Comparison of ENCODE assay signal across 13 mouse cellular contexts in the genomic region with DNA sequence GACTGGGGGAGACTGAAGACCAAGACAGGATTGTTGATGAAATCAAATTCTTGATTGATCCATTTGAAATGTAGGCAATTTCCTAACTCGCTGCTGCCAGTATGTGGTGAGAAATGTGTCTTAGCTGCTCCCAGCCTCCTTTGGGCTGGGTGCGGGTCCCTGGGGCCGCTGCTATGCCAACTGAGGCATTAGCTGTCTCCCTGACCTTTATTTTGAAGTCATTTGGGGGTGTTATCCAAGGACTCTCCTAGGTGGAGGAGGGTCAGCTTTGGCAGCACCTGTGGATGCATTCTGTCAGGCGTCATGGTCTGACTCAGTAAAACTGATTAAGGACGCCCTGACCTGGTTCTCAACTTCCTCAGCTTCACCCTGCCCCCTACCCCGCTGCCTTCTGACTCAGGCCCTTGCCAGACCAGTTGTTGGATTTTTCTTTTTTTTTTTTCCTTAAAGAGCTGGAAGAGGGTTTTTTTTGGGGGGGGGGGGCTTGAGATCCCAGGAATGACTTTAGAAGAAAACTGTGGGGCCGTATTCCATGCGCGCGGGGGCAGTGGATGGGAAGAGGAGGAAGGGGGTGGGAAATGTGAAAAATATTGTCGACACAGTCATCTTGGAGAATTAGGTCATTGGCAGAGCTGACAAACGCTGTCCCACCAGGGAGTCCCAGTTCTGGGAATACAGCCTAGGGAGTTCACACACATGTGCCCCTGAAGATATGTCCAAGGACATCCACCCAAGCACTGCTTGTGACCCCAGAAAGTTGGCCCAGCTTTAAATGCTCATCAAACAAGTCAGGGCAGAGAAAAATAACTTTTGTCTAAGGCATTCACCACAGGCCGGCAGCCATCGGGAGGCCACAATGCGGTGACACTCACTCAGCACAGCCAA. TPM values are rescaled to one million over a fixed set of nuclear protein-coding genes. Genes with fewer than 3 reads are reported as not detected.
DNase-seq lines count a peak whose midpoint lies in the region; ATAC-seq and TF ChIP-seq lines count a peak whose summit lies in the region.
"Had no signal": no experiment of that assay in that cellular context is flagged by ENCODE, and none has a peak within 500 bp of the region (broad histone marks: within the 10 kb centered on the region; RNA-seq: fewer than 3 reads in every experiment).

No protein-coding gene starts in this region.

- H3K36me3 ChIP-seq in C2C12 (ENCODE audit: control insufficient read depth, insufficient read depth) = no peaks in the 10 kb centered on the region
- H3K36me3 ChIP-seq in hindbrain, embryonic 11.5 days (ENCODE audit: control insufficient read depth, insufficient read depth, low read length) = no peaks in the 10 kb centered on the region
- H3K36me3 ChIP-seq: embryonic facial prominence, embryonic 15.5 days had no signal

- DNase-seq in gastrocnemius, adult 2 months = peak; percentile 74
- DNase-seq in gastrocnemius, postnatal 10 days = no peak
- DNase-seq in cerebellum, adult 2 months = peak; percentile 78 to 87
- DNase-seq in heart, postnatal 4 days = peak; percentile 49
- no peak for DNase-seq in thymus, postnatal 0 days (ENCODE audit: low spot score)
- no peak for DNase-seq in frontal cortex, postnatal 14 days (ENCODE audit: low spot score in 2 of 2)
- no peak for DNase-seq in hindbrain, embryonic 11.5 days (ENCODE audit: low spot score)
- DNase-seq: thymus, postnatal 14 days had no signal

- no peaks in the 10 kb centered on the region for H3K27me3 ChIP-seq in C2C12 (ENCODE audit: control insufficient read depth, insufficient read depth, insufficient read length)
- no peaks in the 10 kb centered on the region for H3K27me3 ChIP-seq in cerebellum, adult 2 months (ENCODE audit: control insufficient read depth, insufficient read depth, low read length)
- H3K27me3 ChIP-seq in hindbrain, embryonic 11.5 days (ENCODE audit: control insufficient read depth, insufficient read depth, low read length) = no peaks in the 10 kb centered on the region
- H3K27me3 ChIP-seq: embryonic facial prominence, embryonic 15.5 days had no signal

- no peaks in the 10 kb centered on the region for H3K79me3 ChIP-seq in C2C12 (ENCODE audit: low read depth)

- peaks cover 13% of the 10 kb centered on the region for H3K4me1 ChIP-seq in cerebellum, adult 2 months (ENCODE audit: control insufficient read depth, insufficient read depth, low read length)
- H3K4me1 ChIP-seq in hindbrain, embryonic 11.5 days (replicated peaks; ENCODE audit: control insufficient read depth, insufficient read depth, low read length) = no peaks in the 10 kb centered on the region

- no peak overlapping the region for H3K4me3 ChIP-seq in gastrocnemius, adult 2 months
- no peak overlapping the region for H3K4me3 ChIP-seq in C2C12 (ENCODE audit: insufficient read depth, poor library complexity, severe bottlenecking)
- no peak overlapping the region for H3K4me3 ChIP-seq in cerebellum, adult 2 months (replicated peaks; ENCODE audit: insufficient read depth, low read depth, low read length)
- no peak overlapping the region for H3K4me3 ChIP-seq in hindbrain, embryonic 11.5 days (ENCODE audit: low read depth, low read length)
- H3K4me3 ChIP-seq: embryonic facial prominence, embryonic 15.5 days had no signal

- no peaks in the 10 kb centered on the region for H3K9me3 ChIP-seq in hindbrain, embryonic 11.5 days (ENCODE audit: control insufficient read depth, low read length)
- H3K9me3 ChIP-seq: embryonic facial prominence, embryonic 15.5 days had no signal

- H3K9ac ChIP-seq in hindbrain, embryonic 11.5 days (ENCODE audit: low read depth, low read length) = no peak overlapping the region
- H3K9ac ChIP-seq: embryonic facial prominence, embryonic 15.5 days; liver, embryonic 14.5 days had no signal

- intact Hi-C loops in gastrocnemius, adult 2 months (cut with DNase I) = no loop called here

- no peak overlapping the region for H3ac ChIP-seq in C2C12 (ENCODE audit: control insufficient read depth, insufficient read length, low read depth)

- no peak for TF ChIP-seq CTCF in gastrocnemius, adult 2 months (IDR thresholded peaks at IDR 0.05)
- TF ChIP-seq CTCF in C2C12 (IDR thresholded peaks at IDR 0.05; ENCODE audit: control insufficient read depth, insufficient read depth, insufficient read length) = no peak
- no peak for TF ChIP-seq CTCF in cerebellum, adult 2 months (IDR thresholded peaks at IDR 0.05; ENCODE audit: borderline replicate concordance, insufficient read depth, low read depth, low read length)

- H3K79me2 ChIP-seq in C2C12 (ENCODE audit: control insufficient read depth, insufficient read depth) = no peaks in the 10 kb centered on the region

- H3K4me2 ChIP-seq in hindbrain, embryonic 11.5 days (replicated peaks; ENCODE audit: low read depth, low read length) = no peak overlapping the region
- H3K4me2 ChIP-seq: embryonic facial prominence, embryonic 15.5 days had no signal

- TF ChIP-seq POLR2A in cerebellum, adult 2 months (IDR thresholded peaks at IDR 0.05; ENCODE audit: borderline replicate concordance, insufficient read depth, low read length) = no peak

- ATAC-seq in hindbrain, embryonic 11.5 days (ENCODE audit: low FRiP score) = no peak
- ATAC-seq: hindbrain, embryonic 16.5 days had no signal

- peak overlapping the region; percentile 88 for H3K27ac ChIP-seq in gastrocnemius, adult 2 months
- H3K27ac ChIP-seq in cerebellum, adult 2 months (ENCODE audit: insufficient read depth, low read length) = peak overlapping the region; percentile 76
- H3K27ac ChIP-seq in hindbrain, embryonic 11.5 days (ENCODE audit: low read depth, low read length) = no peak overlapping the region
- H3K27ac ChIP-seq: embryonic facial prominence, embryonic 15.5 days; liver, embryonic 14.5 days had no signal

- 25% methylated on average over 15 of the region's 15 CpGs for WGBS in cerebellum, adult 2 months
- 77% methylated on average over 15 of the region's 15 CpGs for WGBS in hindbrain, embryonic 11.5 days

TF ChIP-seq in C2C12, 6 proteins besides CTCF, POLR2A, EP300 and RAD21:
- TF ChIP-seq CEBPB (IDR thresholded peaks at IDR 0.05; ENCODE audit: low read depth) (no peak), FOSL1 (IDR thresholded peaks at IDR 0.05; ENCODE audit: insufficient read depth, low read length, poor library complexity, severe bottlenecking) (no peak), MYOG (IDR thresholded peaks at IDR 0.05; ENCODE audit: control insufficient read depth, extremely low read depth, insufficient read length) (no peak), MYOD1 (IDR thresholded peaks at IDR 0.05; ENCODE audit: control insufficient read depth, insufficient read length, low read depth) (peak; percentile 72), MAX (IDR thresholded peaks at IDR 0.05) (no peak), USF1 (IDR thresholded peaks at IDR 0.05; ENCODE audit: low read depth) (no peak)

RNA-seq across cellular contexts. Expression of gene Cela3a, which starts 12.7 kb away (rescaled TPM):
- total RNA-seq in gastrocnemius, adult 2 months (2021) = not detected
- not detected for total RNA-seq in gastrocnemius, postnatal 10 days (2021)
- polyA plus RNA-seq in C2C12 (2012; fragmentation: generic; extraction: Trizol) = not detected
- not detected in 2 replicates for polyA plus RNA-seq in cerebellum, adult 2 months (2012; rRNA removed)
- total RNA-seq in heart, postnatal 4 days (2021) = not detected
- not detected in 2 replicates for polyA plus RNA-seq in thymus, postnatal 0 days (2015; fragmentation: Nextera tagmentation; extraction: Ambion mirVana)
- polyA plus RNA-seq in hindbrain, embryonic 11.5 days (2014; fragmentation: Nextera tagmentation; extraction: Ambion mirVana) = not detected in 2 replicates
- polyA plus RNA-seq: embryonic facial prominence, embryonic 15.5 days; hindbrain, embryonic 16.5 days; liver, embryonic 14.5 days; neural tube, embryonic 11.5 days had no signal

RNA-seq across cellular contexts. Expression of gene Cela3b, which starts 33.5 kb away (rescaled TPM):
- not detected for total RNA-seq in gastrocnemius, adult 2 months (2021)
- total RNA-seq in gastrocnemius, postnatal 10 days (2021) = not detected
- polyA plus RNA-seq in C2C12 (2012; fragmentation: generic; extraction: Trizol) = not detected
- not detected in 2 replicates for polyA plus RNA-seq in cerebellum, adult 2 months (2012; rRNA removed)
- not detected for total RNA-seq in heart, postnatal 4 days (2021)
- 0.40 TPM in 1 of 2 replicates, not detected in the other for polyA plus RNA-seq in thymus, postnatal 0 days (2015; fragmentation: Nextera tagmentation; extraction: Ambion mirVana)
- not detected in 2 replicates for polyA plus RNA-seq in hindbrain, embryonic 11.5 days (2014; fragmentation: Nextera tagmentation; extraction: Ambion mirVana)
- polyA plus RNA-seq: embryonic facial prominence, embryonic 15.5 days; hindbrain, embryonic 16.5 days; neural tube, embryonic 11.5 days had no signal

RNA-seq across cellular contexts. Expression of gene Cdc42, which starts 39.4 kb away (rescaled TPM):
- 100 to 1,000 TPM; 169 to 187 TPM for total RNA-seq in gastrocnemius, adult 2 months (2021)
- total RNA-seq in gastrocnemius, postnatal 10 days (2021) = 100 to 1,000 TPM; 256 to 266 TPM
- 240 TPM for polyA plus RNA-seq in C2C12 (2012; fragmentation: generic; extraction: Trizol)
- polyA plus RNA-seq in cerebellum, adult 2 months (2012; rRNA removed) = 375 and 390 TPM in 2 replicates
- 100 to 1,000 TPM; 276 to 285 TPM for total RNA-seq in heart, postnatal 4 days (2021)
- polyA plus RNA-seq in thymus, postnatal 0 days (2015; fragmentation: Nextera tagmentation; extraction: Ambion mirVana) = 536 and 561 TPM in 2 replicates
- 692 and 744 TPM in 2 replicates for polyA plus RNA-seq in hindbrain, embryonic 11.5 days (2014; fragmentation: Nextera tagmentation; extraction: Ambion mirVana)

RNA-seq across cellular contexts. Expression of gene 1700013G24Rik, which starts 56.2 kb away (rescaled TPM):
- not detected for total RNA-seq in gastrocnemius, adult 2 months (2021)
- not detected for total RNA-seq in gastrocnemius, postnatal 10 days (2021)
- 0.06 TPM for polyA plus RNA-seq in C2C12 (2012; fragmentation: generic; extraction: Trizol)
- polyA plus RNA-seq in cerebellum, adult 2 months (2012; rRNA removed) = not detected in 2 replicates
- total RNA-seq in heart, postnatal 4 days (2021) = not detected
- not detected in 2 replicates for polyA plus RNA-seq in thymus, postnatal 0 days (2015; fragmentation: Nextera tagmentation; extraction: Ambion mirVana)
- polyA plus RNA-seq in hindbrain, embryonic 11.5 days (2014; fragmentation: Nextera tagmentation; extraction: Ambion mirVana) = not detected in 2 replicates
- polyA plus RNA-seq: embryonic facial prominence, embryonic 15.5 days; hindbrain, embryonic 16.5 days; liver, embryonic 14.5 days; neural tube, embryonic 11.5 days had no signal

Comparison
In these comparisons a context has a peak if more than half of its experiments do, and no peak if none do; other contexts are left out.
1. DNase-seq: peak in gastrocnemius, adult 2 months (single experiment), cerebellum, adult 2 months (2 of 2) and heart, postnatal 4 days (single experiment); none in gastrocnemius, postnatal 10 days (single experiment), thymus, postnatal 0 days (single experiment), frontal cortex, postnatal 14 days (0 of 2) and hindbrain, embryonic 11.5 days (single experiment).